Mouse (Mus musculus) liver, embryonic 16.5 days (tissue): ENCODE data around the gene D630039A03Rik. TPM values are rescaled to one million over a fixed set of nuclear protein-coding genes. Genes with fewer than 3 reads are reported as not detected.
"Not testable (repeated sequence)": the region's sequence is repeated elsewhere in the genome, so short reads cannot be mapped to it uniquely, and the experiment has no call there.

Experiments
- ATAC-seq: fragments of 200-750 bp; cut with Nextera tagmentation; 2 replicates; pipeline ENCODE4 v1.8.0; 2017; ENCODE audit warnings: low read depth, mild to moderate bottlenecking, moderate number of reproducible peaks, moderate library complexity
- H3K27ac ChIP-seq: fragments of 300-500 bp; sonication (generic); 2 replicates; pipeline ENCODE4 v1.5.1; 2014; ENCODE audit warnings: mild to moderate bottlenecking, low read length
- H3K27me3 ChIP-seq: fragments of 300-500 bp; sonication (generic); 2 replicates; pipeline ENCODE4 v1.6.1; 2014; ENCODE audit warnings: low read depth, low read length, mixed read lengths; ENCODE audit not compliant: control insufficient read depth, insufficient read depth
- H3K36me3 ChIP-seq: fragments of 300-500 bp; sonication (generic); 2 replicates; pipeline ENCODE4 v1.6.1; 2014; ENCODE audit warnings: mild to moderate bottlenecking; ENCODE audit not compliant: control insufficient read depth, insufficient read depth
- H3K4me1 ChIP-seq: fragments of 300-500 bp; sonication (generic); 2 replicates; pipeline ENCODE4 v1.6.1; 2014; ENCODE audit warnings: low read depth, low read length, mixed read lengths; ENCODE audit not compliant: control insufficient read depth
- H3K4me2 ChIP-seq: fragments of 300-500 bp; sonication (generic); 2 replicates; pipeline ENCODE4 v1.6.1; 2014; ENCODE audit warnings: low read depth, low read length, mixed read lengths
- H3K4me3 ChIP-seq: fragments of 300-500 bp; sonication (generic); 2 replicates; pipeline ENCODE4 v1.5.1; 2014; ENCODE audit warnings: low read depth, mild to moderate bottlenecking, low read length
- H3K9ac ChIP-seq: fragments of 300-500 bp; sonication (generic); 2 replicates; pipeline ENCODE4 v1.6.1; 2014; ENCODE audit warnings: low read depth, low read length
- H3K9me3 ChIP-seq: fragments of 300-500 bp; sonication (generic); replicated peaks from 2 replicates; pipeline ENCODE4 v1.6.1; 2016; ENCODE audit warnings: low read length; ENCODE audit not compliant: control insufficient read depth
- WGBS: fragments of 180-500 bp; shearing (Covaris S2); extraction: QIAGEN DNeasy Blood & Tissue Kit; methylation state at CpG from one replicate; pipeline ENCODE4 v1.1.7; 2014; ENCODE audit not compliant: insufficient replicate concordance; 5-methylcytosine and 5-hydroxymethylcytosine counted together
- polyA plus RNA-seq: library from polyadenylated mRNA; unstranded; fragments of >200 nt; fragmentation: Nextera tagmentation; extraction: Ambion mirVana; gene quantifications from 2 replicates; pipeline ENCODE4 v1.2.1, GENCODE M21; 2015

D630039A03Rik gene
- polyA plus RNA-seq, 1 experiment from 2014 or later = 0.27 TPM

DNA sequence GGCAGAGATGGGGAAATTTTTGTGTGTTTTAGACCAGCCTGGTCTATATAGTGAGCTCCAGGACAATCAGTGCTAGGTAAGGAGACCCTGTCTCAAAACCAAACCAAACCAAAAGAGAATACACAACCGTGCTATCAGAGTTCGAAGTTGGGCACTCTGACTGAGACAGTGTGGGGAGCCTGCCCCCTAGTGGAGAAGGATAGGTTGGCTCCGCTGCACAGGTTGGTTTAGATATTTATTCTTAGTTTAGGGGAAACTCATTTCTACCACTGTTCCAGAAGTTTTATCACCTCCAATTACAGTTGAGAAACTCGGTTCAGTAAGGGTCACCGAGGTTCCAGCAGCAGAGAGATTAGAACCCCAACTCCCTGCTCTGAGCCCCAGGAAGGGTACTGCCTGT lies 11.9 kb downstream of the D630039A03Rik start:
- 8% methylated on average over 5 of the region's 5 CpGs for WGBS
- no peak for ATAC-seq
- Histone ChIP-seq H3K27me3 (no peaks in the 10 kb centered on the region), H3K9me3 (no peaks in the 10 kb centered on the region), H3K4me3 (no peak overlapping the region), H3K4me1 (no peaks in the 10 kb centered on the region), H3K4me2 (no peak overlapping the region), H3K36me3 (no peaks in the 10 kb centered on the region), H3K27ac (no peak overlapping the region), H3K9ac (no peak overlapping the region)

DNA sequence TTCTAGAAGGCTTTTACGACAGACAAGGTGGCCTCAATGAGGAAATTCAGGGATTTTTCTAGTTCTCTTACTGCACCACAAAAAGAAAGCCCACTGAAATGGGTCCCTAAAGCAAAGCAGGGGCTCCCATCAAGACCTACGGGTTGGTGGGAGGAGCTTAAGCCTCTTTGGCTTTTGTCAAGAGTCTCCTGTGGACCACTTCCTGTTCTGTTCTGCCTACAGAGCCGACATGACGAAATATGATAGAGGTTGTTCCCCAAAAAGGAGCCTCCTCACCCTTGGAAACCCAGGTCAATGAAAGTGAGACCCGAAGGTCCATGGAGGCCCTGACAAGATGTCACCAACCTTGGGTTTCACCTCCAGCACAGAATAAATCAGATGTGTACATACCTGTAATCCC lies 13.5 kb downstream of the D630039A03Rik start:
- H3K27ac ChIP-seq = no peak overlapping the region
- no peaks in the 10 kb centered on the region for H3K9me3 ChIP-seq
- H3K27me3 ChIP-seq = no peaks in the 10 kb centered on the region
- H3K4me3 ChIP-seq = no peak overlapping the region
- 39% methylated on average over 5 of the region's 5 CpGs for WGBS
- no peak overlapping the region for H3K9ac ChIP-seq
- no peak for ATAC-seq
- no peaks in the 10 kb centered on the region for H3K36me3 ChIP-seq
- H3K4me2 ChIP-seq = no peak overlapping the region
- no peaks in the 10 kb centered on the region for H3K4me1 ChIP-seq

DNA sequence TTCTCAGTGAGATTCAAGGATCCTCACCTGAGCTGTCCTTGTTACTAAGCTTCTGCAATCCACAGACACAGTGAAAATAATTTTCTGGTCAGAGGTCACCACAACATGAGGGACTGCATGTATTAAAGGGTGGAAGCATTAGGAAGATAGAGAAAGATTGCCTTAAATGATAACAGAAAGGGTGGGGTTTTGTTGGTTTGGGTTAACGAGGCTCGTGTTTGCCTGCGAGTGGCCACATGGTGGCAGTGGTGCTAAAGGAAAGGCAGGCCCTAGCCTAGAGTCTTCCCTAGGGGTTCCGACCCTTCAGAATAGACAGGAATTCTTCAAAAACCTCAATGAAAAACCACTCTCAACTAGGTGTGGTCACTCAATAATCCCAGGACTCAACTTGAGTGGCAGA lies 14.9 kb downstream of the D630039A03Rik start:
- Histone ChIP-seq H3K9me3 (no peaks in the 10 kb centered on the region), H3K4me3 (no peak overlapping the region), H3K27ac (no peak overlapping the region), H3K9ac (no peak overlapping the region), H3K27me3 (no peaks in the 10 kb centered on the region), H3K36me3 (no peaks in the 10 kb centered on the region), H3K4me2 (no peak overlapping the region), H3K4me1 (no peaks in the 10 kb centered on the region)
- no peak for ATAC-seq
- 5% methylated on average over 4 of the region's 4 CpGs for WGBS

DNA sequence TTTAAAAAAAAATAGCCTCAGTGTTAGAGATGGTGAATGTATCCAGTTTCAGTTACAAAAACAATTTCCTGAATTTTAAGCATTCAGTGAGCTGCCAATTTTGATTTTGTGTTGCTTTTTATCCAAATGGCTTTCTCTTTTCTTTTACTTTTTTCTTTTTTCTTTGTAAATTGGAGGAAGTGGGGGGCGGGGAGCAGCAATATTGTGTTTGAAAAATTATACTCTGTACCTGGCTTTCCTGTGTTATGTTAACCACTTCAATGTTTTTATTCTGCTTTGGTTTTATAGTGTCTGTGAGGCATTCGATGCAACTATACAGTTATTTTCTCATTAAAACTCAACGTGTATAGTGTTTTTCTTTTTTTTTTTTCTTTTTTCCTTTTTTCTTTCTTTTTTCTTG lies 19.5 kb downstream of the D630039A03Rik start:
- H3K4me2 ChIP-seq = no peak overlapping the region
- WGBS = 62% methylated on average over 3 of the region's 3 CpGs
- H3K36me3 ChIP-seq = no peaks in the 10 kb centered on the region
- no peak overlapping the region for H3K4me3 ChIP-seq
- no peaks in the 10 kb centered on the region for H3K27me3 ChIP-seq
- no peaks in the 10 kb centered on the region for H3K9me3 ChIP-seq
- H3K27ac ChIP-seq = no peak overlapping the region
- H3K4me1 ChIP-seq = no peaks in the 10 kb centered on the region
- H3K9ac ChIP-seq = no peak overlapping the region
- no peak for ATAC-seq

DNA sequence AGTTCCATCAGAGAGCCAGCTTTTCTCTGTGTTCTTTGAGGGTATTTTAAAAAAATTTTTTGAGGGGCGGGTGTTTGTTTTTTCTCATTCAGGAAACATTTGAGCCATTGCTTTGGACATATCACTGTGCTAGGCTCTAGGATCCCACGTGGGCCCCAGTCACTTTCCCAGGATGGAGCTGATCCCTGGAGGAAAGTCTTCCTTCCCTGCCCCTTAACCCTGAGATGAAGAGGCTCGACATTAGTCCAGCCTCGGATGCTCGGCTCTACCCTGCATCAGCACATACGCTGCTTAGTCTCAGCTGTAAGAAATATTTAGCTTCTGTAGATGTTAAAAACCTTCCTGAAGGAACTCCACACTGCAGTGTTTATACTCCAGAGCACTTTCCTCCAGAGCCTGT lies 20.2 kb downstream of the D630039A03Rik start:
- H3K4me2 ChIP-seq = no peak overlapping the region
- 57% methylated on average over 6 of the region's 6 CpGs for WGBS
- no peaks in the 10 kb centered on the region for H3K36me3 ChIP-seq
- no peak overlapping the region for H3K27ac ChIP-seq
- no peaks in the 10 kb centered on the region for H3K4me1 ChIP-seq
- no peak for ATAC-seq
- H3K9ac ChIP-seq = no peak overlapping the region
- no peaks in the 10 kb centered on the region for H3K9me3 ChIP-seq
- no peaks in the 10 kb centered on the region for H3K27me3 ChIP-seq
- H3K4me3 ChIP-seq = no peak overlapping the region

DNA sequence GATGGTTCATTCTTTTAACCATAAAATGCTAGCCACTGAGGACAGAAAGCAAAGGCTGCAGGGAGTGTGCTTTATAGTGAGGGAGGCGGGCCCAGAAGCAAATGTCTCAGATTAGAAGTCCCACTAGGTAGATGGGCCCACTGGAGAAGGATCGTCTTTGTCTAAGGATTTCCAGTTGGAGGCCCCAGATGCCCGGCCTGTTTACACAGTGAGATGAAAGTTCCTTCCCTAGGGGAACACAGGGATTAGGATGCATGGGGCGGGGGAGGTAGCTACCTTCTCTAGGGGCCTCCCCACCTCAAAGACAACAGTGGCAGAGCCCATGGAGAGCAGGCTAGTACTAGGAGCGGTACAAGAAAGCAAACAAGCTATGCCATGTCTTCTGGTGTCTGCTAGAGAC lies 21.0 kb downstream of the D630039A03Rik start:
- H3K9me3 ChIP-seq = no peaks in the 10 kb centered on the region
- H3K27me3 ChIP-seq = no peaks in the 10 kb centered on the region
- no peak overlapping the region for H3K9ac ChIP-seq
- H3K27ac ChIP-seq = no peak overlapping the region
- H3K4me3 ChIP-seq = no peak overlapping the region
- H3K4me2 ChIP-seq = no peak overlapping the region
- 54% methylated on average over 5 of the region's 5 CpGs for WGBS
- no peak for ATAC-seq
- H3K36me3 ChIP-seq = no peaks in the 10 kb centered on the region
- no peaks in the 10 kb centered on the region for H3K4me1 ChIP-seq

DNA sequence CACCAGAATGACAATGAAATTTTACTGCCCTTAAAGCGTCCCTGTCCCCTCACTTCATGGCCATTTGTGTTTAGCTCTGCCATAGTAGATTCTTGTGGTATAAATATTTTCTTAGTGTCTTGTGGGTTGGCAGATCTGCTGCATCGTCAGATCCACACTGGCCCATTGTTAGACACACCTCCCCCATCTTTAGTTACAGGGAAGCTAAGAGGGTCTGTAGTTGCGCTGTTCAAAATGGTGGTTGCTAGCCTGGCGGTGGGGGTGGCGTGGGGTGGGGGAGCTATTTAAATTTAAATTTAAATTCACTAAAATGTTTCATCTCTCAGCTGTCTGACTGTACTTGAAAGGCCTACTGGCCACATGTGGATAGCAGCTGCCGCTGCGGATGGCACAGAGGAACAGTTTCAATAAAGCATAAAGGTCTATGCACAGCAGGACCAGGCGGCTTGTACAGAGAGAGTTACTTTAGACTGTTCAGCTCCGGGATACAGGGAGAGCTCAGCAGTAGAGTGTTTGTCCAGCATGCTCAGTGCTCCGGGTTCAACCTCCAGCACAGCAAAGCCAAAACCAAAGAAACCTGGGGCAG lies 24.0 kb downstream of the D630039A03Rik start:
- no peak overlapping the region for H3K4me2 ChIP-seq
- ATAC-seq = no peak
- no peaks in the 10 kb centered on the region for H3K4me1 ChIP-seq
- no peak overlapping the region for H3K9ac ChIP-seq
- H3K27me3 ChIP-seq = no peaks in the 10 kb centered on the region
- 69% methylated on average over 10 of the region's 10 CpGs for WGBS
- H3K4me3 ChIP-seq = no peak overlapping the region
- no peak overlapping the region for H3K27ac ChIP-seq
- no peaks in the 10 kb centered on the region for H3K9me3 ChIP-seq
- no peaks in the 10 kb centered on the region for H3K36me3 ChIP-seq

DNA sequence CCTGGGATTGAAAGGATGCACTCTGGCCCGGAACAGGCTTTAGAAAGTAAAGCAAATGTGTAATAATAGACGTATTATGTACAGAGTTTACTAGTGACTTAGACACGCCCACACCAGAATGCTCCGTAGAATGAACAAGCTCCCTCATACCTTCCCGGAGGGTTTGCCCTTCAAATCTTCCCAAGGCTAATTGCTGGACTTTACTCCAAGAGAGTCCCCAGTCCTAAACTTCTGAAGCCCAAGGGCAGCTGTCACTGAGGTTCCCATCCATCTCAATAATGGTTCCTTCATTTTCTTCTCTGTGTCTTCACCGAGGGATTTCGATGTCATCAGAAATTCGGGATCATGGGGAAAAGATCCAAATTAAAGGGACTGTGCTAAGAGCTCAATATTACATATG lies 26.3 kb downstream of the D630039A03Rik start:
- WGBS = 76% methylated on average over 8 of the region's 8 CpGs
- Histone ChIP-seq H3K9ac (no peak overlapping the region), H3K4me1 (no peaks in the 10 kb centered on the region), H3K36me3 (no peaks in the 10 kb centered on the region), H3K27ac (no peak overlapping the region), H3K9me3 (no peaks in the 10 kb centered on the region), H3K4me3 (no peak overlapping the region), H3K4me2 (no peak overlapping the region), H3K27me3 (no peaks in the 10 kb centered on the region)
- no peak for ATAC-seq

DNA sequence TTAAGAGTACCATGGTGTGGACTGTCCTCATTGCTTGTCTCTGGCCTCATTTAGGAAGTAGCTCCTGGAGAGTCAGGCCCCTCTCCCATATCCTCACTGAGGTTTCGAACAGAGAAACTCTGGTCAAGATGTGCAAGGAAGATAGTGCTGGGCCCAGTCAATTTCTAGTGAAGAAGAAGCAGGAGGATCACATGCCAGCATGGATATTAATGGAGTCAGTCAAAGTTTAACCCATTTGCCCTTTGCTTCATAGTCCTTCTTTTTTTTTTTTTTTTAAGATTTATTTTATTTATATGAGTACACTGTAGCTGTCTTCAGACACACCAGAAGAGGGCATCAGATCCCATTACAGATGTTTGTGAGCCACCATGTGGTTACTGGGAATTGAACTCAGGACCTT lies 27.1 kb downstream of the D630039A03Rik start:
- WGBS = 69% methylated on average over 1 of the region's 1 CpGs

More for the DNA sequence above, 27.1 kb downstream of the D630039A03Rik start:
- not testable (repeated sequence) for H3K4me2 ChIP-seq, H3K36me3 ChIP-seq, H3K9ac ChIP-seq, ATAC-seq, H3K27ac ChIP-seq, H3K4me3 ChIP-seq, H3K27me3 ChIP-seq, H3K9me3 ChIP-seq, H3K4me1 ChIP-seq
